Mouse (Mus musculus): ENCODE data around the gene Tma16.

DNA sequence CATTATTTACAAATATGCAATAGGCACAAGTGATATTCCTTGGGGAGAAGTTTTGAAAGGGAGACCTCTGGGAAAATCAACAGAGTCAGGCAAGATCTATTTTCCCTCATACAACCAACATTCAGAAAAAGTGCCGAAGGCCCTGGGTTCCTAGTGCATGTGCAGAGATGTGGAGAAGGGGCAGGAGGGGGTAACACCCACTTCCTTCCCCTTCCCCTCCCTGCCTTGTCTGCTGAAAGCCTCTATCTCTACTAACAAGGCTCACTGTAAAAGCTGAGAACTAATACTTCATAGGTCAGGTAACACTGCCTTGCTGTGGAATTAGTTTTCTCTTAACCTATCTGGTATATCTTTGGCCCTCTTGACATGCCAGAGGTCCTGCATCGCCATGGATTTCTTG, 55.7 kb downstream of the Tma16 start:
- TF ChIP-seq CTCF (IDR thresholded peaks at IDR 0.05): no peak
- no peak for TF ChIP-seq EP300 (IDR thresholded peaks at IDR 0.05; ENCODE audit: insufficient read depth, low read depth, low read length)
- no peak for TF ChIP-seq POLR2A (IDR thresholded peaks at IDR 0.05; ENCODE audit: insufficient read depth, low read depth, low read length)

Measured in heart, adult 2 months (tissue).